ENCODE assay signal across 8 mouse cellular contexts in genomic region chr10:37137531-37138310, GRCm38 (mm10). TPM values are rescaled to one million over a fixed set of nuclear protein-coding genes. Genes with fewer than 3 reads are reported as not detected.
DNase-seq lines count a peak whose midpoint lies in the region; ATAC-seq and TF ChIP-seq lines count a peak whose summit lies in the region.

No protein-coding gene starts in this region.

- under 1% methylated on average over 24 of the region's 24 CpGs for WGBS in hindbrain, embryonic 11.5 days
- WGBS in lung, embryonic 16.5 days = under 1% methylated on average over 24 of the region's 24 CpGs

- no peaks in the 10 kb centered on the region for H3K27me3 ChIP-seq in hindbrain, embryonic 11.5 days (ENCODE audit: control insufficient read depth, insufficient read depth, low read length)
- no peaks in the 10 kb centered on the region for H3K27me3 ChIP-seq in lung, embryonic 16.5 days (ENCODE audit: control insufficient read depth, insufficient read depth, low read depth, low read length)

- no peaks in the 10 kb centered on the region for H3K36me3 ChIP-seq in ES-E14 (ENCODE audit: control insufficient read depth, insufficient read depth, low read length, poor library complexity, severe bottlenecking)
- no peaks in the 10 kb centered on the region for H3K36me3 ChIP-seq in hindbrain, embryonic 11.5 days (ENCODE audit: control insufficient read depth, insufficient read depth, low read length)
- H3K36me3 ChIP-seq in lung, embryonic 16.5 days (ENCODE audit: control insufficient read depth, insufficient read depth, low read length) = peaks cover 14% of the 10 kb centered on the region

- no peak for ATAC-seq in hindbrain, embryonic 11.5 days (ENCODE audit: low FRiP score)
- ATAC-seq in lung, embryonic 16.5 days (ENCODE audit: low read depth) = no peak

- peak overlapping the region; percentile 75 for H3K9ac ChIP-seq in ES-E14 (ENCODE audit: insufficient read depth, low read depth, low read length, poor library complexity, severe bottlenecking)
- peak overlapping the region; percentile 100 for H3K9ac ChIP-seq in hindbrain, embryonic 11.5 days (ENCODE audit: low read depth, low read length)
- peak overlapping the region; percentile 97 for H3K9ac ChIP-seq in lung, embryonic 16.5 days (ENCODE audit: low read length)

- DNase-seq in ES-E14 (ENCODE audit: low read depth, low spot score) = no peak
- peak; percentile 64 for DNase-seq in cerebellum, adult 11-12 months
- DNase-seq in forelimb bud, embryonic 11.5 days (ENCODE audit: low read depth, low spot score) = peak; percentile 73
- peak; percentile 78 for DNase-seq in hindbrain, embryonic 11.5 days (ENCODE audit: low spot score)
- DNase-seq in layer of hippocampus, postnatal 10 days (ENCODE audit: low spot score in 2 of 2) = peak; percentile 64 to 72
- peak; percentile 72 for DNase-seq in retina, embryonic 14.5 days (ENCODE audit: low spot score)
- peak; percentile 70 to 75 for DNase-seq in thymus, postnatal 36 days

- peak overlapping the region; percentile 20; the same call in 1 of the 2 replicates for H3K4me2 ChIP-seq in hindbrain, embryonic 11.5 days (replicated peaks; ENCODE audit: low read depth, low read length)
- peak overlapping the region; percentile 49 for H3K4me2 ChIP-seq in lung, embryonic 16.5 days (ENCODE audit: low read depth, low read length)

- in situ Hi-C loops in ES-E14 (cut with MboI; ENCODE audit: low sequenced_read_pairs in 2 of 2, unreplicated experiment in 2 of 2) = no loop called here

- H3K9me3 ChIP-seq in ES-E14 (ENCODE audit: control insufficient read depth, insufficient read depth, low read depth, low read length) = no peaks in the 10 kb centered on the region
- H3K9me3 ChIP-seq in hindbrain, embryonic 11.5 days (ENCODE audit: control insufficient read depth, low read length) = no peaks in the 10 kb centered on the region
- no peaks in the 10 kb centered on the region for H3K9me3 ChIP-seq in lung, embryonic 16.5 days (ENCODE audit: control insufficient read depth, low read length)

- peak overlapping the region; percentile 73 to 79 for H3K4me3 ChIP-seq in ES-E14 (ENCODE audit: insufficient read depth in 1 of 2, low read depth in 1 of 2, low read length in 2 of 2, poor library complexity in 1 of 2, severe bottlenecking in 1 of 2)
- H3K4me3 ChIP-seq in hindbrain, embryonic 11.5 days (ENCODE audit: low read depth, low read length) = peak overlapping the region; percentile 99
- peak overlapping the region; percentile 81 for H3K4me3 ChIP-seq in lung, embryonic 16.5 days (ENCODE audit: low read length)

- H3K4me1 ChIP-seq in ES-E14 (ENCODE audit: control insufficient read depth in 2 of 2, insufficient read depth in 2 of 2, low read length in 2 of 2, poor library complexity in 1 of 2) = peaks cover 3 to 8% of the 10 kb centered on the region in 2 experiments; a peak in 3 of 4 replicates
- 0 out of 2 replicates have a peak, but pooled peaks cover 2% of the 10 kb centered on the region for H3K4me1 ChIP-seq in hindbrain, embryonic 11.5 days (replicated peaks; ENCODE audit: control insufficient read depth, insufficient read depth, low read length)
- peaks cover 11% of the 10 kb centered on the region for H3K4me1 ChIP-seq in lung, embryonic 16.5 days (replicated peaks; ENCODE audit: control insufficient read depth, insufficient read depth, low read length)

- H3K27ac ChIP-seq in ES-E14 (ENCODE audit: insufficient read depth, low read depth, low read length, poor library complexity, severe bottlenecking) = no peak overlapping the region; the same call in 1 of the 2 replicates
- H3K27ac ChIP-seq in hindbrain, embryonic 11.5 days (ENCODE audit: low read depth, low read length) = peak overlapping the region; percentile 100
- H3K27ac ChIP-seq in lung, embryonic 16.5 days (ENCODE audit: low read length) = peak overlapping the region; percentile 92

TF ChIP-seq in ES-E14, 5 proteins besides CTCF, POLR2A, EP300 and RAD21:
- TF ChIP-seq CHD2 (IDR thresholded peaks at IDR 0.05; ENCODE audit: low read depth, low read length) (no peak), ZNF384 (IDR thresholded peaks at IDR 0.05; ENCODE audit: low read depth, low read length) (no peak)

RNA-seq across cellular contexts. Expression of gene Marcks, which starts 1.0 kb away (rescaled TPM):
- total RNA-seq in ES-E14 (2012; rRNA removed) = 11.7 and 18.4 TPM in 2 replicates
- polyA plus RNA-seq in hindbrain, embryonic 11.5 days (2014; fragmentation: Nextera tagmentation; extraction: Ambion mirVana) = 407 and 453 TPM in 2 replicates
- 100 to 1,000 TPM; 286 to 292 TPM for total RNA-seq in layer of hippocampus, postnatal 10 days (2021)
- polyA plus RNA-seq in lung, embryonic 16.5 days (2015; fragmentation: Nextera tagmentation; extraction: Ambion mirVana) = 77.9 and 83.9 TPM in 2 replicates

Comparison
In these comparisons a context has a peak if more than half of its experiments do, and no peak if none do; other contexts are left out.
1. RNA of gene Marcks, which starts 1.0 kb away (total RNA-seq): 286 to 292 TPM in layer of hippocampus, postnatal 10 days; 11.7 to 18.4 TPM in ES-E14; every median in the first group is over 10 times any median in the second.
2. Peak in every context shown above with its lines, with median percentiles within 50 percentile points of each other: H3K4me3 ChIP-seq and H3K9ac ChIP-seq.